Mouse (Mus musculus) erythroblast, embryonic 14.5 days (primary cell): ENCODE results near the gene Lysmd1.

Experiments
- GATA1 ChIP-seq: IDR thresholded peaks from 2 replicates; pipeline ENCODE4 v1.6.1; 2012; ENCODE audit warnings: low read length, inconsistent platforms, mixed read lengths
- TAL1 ChIP-seq: IDR thresholded peaks from 3 replicates; pipeline ENCODE4 v1.6.1; 2012; ENCODE audit warnings: low read length, inconsistent platforms, mixed read lengths

DNA sequence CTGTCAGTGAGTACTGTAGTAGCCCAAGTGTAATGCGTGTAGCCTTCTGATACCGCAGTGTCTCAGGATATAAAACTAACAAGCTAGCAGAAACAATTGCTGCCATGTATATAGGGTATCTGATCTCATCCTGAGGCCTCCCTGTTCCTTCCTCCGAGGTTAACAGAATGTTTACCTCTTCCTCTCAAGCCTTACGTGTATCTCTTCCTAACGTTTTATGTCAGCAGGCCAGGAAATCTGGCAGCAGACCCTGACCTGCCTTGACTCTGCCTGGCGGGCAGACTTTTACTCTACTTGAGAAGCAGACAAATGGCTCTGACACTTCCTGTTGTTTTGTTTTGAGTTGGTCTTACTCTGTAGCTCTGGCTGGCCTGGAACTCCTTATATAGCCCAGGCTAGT is 12.3 kb upstream of the Lysmd1 start:
- TF ChIP-seq GATA1 (no peak), TAL1 (no peak)
